Mouse (Mus musculus): ENCODE measurements around the gene Cldn13. TPM values are rescaled to one million over a fixed set of nuclear protein-coding genes. Genes with fewer than 3 reads are reported as not detected.
"Not testable (repeated sequence)": the region's sequence is repeated elsewhere in the genome, so short reads cannot be mapped to it uniquely, and the experiment has no call there.

Gene Cldn13
- polyA plus RNA-seq, 1 experiment from 2014 or later = not detected

DNA sequence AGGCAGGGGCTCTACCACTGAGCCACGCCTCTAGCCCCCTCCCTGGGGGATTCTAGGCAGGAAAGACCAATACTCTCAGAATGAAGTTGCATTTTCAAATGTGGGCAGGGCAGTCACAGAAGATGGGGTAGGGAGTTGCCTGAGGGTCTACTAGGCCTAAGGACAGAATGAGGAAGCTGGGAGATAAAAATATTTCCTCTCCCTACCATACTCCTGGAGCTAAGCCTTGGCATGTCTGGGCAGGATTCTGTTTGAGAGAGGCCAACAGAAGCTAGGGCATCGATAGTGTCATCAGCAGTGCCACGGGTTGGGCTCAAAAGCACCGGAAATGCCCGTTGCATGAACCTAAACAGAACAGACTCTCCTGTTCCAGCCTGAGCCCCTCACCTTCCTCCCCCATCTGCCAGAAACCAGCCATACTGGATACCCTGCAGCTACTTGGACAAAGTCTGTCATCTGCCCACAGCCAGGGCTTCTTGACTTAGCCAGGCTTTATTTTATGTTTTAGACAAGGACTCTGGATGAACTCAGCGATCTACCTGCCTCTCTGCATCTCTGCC is 21.4 kb upstream of the Cldn13 start:
- ChIA-PET POLR2A (no interaction called here), CTCF (interaction anchor here (2.1 to 6.4 kb wide), 2 partner anchors 26 to 29 kb away, joined by 7 to 86 read pairs; no protein-coding TSS in a partner anchor)
- no peaks in the 10 kb centered on the region for H3K27me3 ChIP-seq
- DNase-seq (ENCODE audit: low read depth, low spot score) (no peak), ATAC-seq (no peak)
- in situ Hi-C loops (cut with MboI; ENCODE audit: low pct_unique_long_range_greater_than_20kb) = no loop called here
- TF ChIP-seq CTCF (IDR thresholded peaks at IDR 0.05) = no peak

DNA sequence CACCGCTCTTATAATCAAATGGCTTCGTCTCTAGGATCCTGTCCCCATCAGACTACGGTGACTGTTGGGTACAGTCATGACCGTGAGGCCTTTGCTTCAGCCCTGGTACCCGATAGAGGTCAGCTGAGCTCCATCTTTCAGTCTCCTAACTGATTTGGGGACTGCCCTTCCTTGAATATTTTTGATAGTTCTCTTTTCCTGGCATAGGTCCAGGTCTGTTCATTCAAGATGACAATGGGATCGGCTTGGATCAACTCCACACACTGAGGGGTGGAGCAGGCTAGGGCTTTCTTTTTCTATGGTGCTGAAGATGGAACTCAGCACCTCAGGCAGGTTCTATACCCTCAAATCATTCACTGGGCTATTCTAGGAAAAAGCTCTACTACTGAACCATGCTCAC is 20.7 kb upstream of the Cldn13 start:
- H3K27me3 ChIP-seq = no peaks in the 10 kb centered on the region
- in situ Hi-C loops (cut with MboI; ENCODE audit: low pct_unique_long_range_greater_than_20kb) = no loop called here
- no peak for DNase-seq (ENCODE audit: low read depth, low spot score)
- no peak for TF ChIP-seq CTCF (IDR thresholded peaks at IDR 0.05)
- no peak for ATAC-seq
- POLR2A ChIA-PET = no interaction called here
- CTCF ChIA-PET = interaction anchor here (2.7 to 6.4 kb wide), 2 partner anchors 27 to 29 kb away, joined by 10 to 86 read pairs; no protein-coding TSS in a partner anchor

- H3K27me3 ChIP-seq = no peaks in the 10 kb centered on the region
- ChIA-PET POLR2A (interaction anchor here (1.0 to 2.6 kb wide), 2 partner anchors 20 to 29 kb away, joined by 4 to 17 read pairs; no protein-coding TSS in a partner anchor), CTCF (interaction anchor here (1.1 to 6.4 kb wide), 3 partner anchors 12 to 28 kb away, joined by 6 to 86 read pairs (median 10); partner anchors contain the start of gene Cldn4)
- no peak for TF ChIP-seq CTCF (IDR thresholded peaks at IDR 0.05)
- in situ Hi-C loops (cut with MboI; ENCODE audit: low pct_unique_long_range_greater_than_20kb) = no loop called here
- no peak for ATAC-seq
- no peak for DNase-seq (ENCODE audit: low read depth, low spot score)
Observed at GRCm38 (mm10) chr5:134934666-134935065, 19.3 kb upstream of the Cldn13 start.

GRCm38 (mm10) chr5:134933686-134934085 is 18.4 kb upstream of the Cldn13 start:
- ChIA-PET POLR2A (interaction anchor here (1.0 to 2.6 kb wide), 2 partner anchors 21 to 30 kb away, joined by 4 to 17 read pairs; no protein-coding TSS in a partner anchor), CTCF (interaction anchor here (0.9 to 6.4 kb wide), 8 partner anchors 11 to 82 kb away, joined by 3 to 86 read pairs (median 4); partner anchors contain the start of gene Cldn4)
- H3K27me3 ChIP-seq; DNase-seq (ENCODE audit: low read depth, low spot score); ATAC-seq; in situ Hi-C loops (cut with MboI; ENCODE audit: low pct_unique_long_range_greater_than_20kb): not testable (repeated sequence)

DNA sequence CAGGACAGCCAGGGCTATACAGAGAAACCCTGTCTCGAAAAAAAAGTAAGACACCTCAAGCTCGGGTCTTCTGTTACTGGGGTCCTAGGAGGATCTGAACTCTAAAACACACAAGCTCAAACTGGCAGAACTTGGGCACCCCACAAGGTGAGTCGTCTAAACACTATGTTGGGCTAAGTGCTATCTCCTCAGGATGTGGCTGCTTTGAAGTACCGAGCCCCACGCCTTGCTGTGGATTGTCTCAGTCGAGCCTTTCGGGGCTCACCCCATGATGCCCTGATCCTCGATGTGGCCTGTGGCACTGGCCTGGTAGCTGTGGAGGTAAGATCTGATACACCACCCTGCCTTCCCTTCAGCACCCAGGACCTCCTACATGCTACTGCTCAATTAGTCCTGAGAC is 18.0 kb upstream of the Cldn13 start:
- in situ Hi-C loops (cut with MboI; ENCODE audit: low pct_unique_long_range_greater_than_20kb) = no loop called here
- DNase-seq (ENCODE audit: low read depth, low spot score) = no peak
- ChIA-PET CTCF (interaction anchor here (1.1 to 6.4 kb wide), 9 partner anchors 13 to 82 kb away, joined by 3 to 86 read pairs (median 5); partner anchors contain the start of gene Cldn4), POLR2A (interaction anchor here (2.6 kb wide), 1 partner anchor 30 kb away, joined by 17 read pairs; no protein-coding TSS in a partner anchor)
- H3K27me3 ChIP-seq = no peaks in the 10 kb centered on the region
- no peak for TF ChIP-seq CTCF (IDR thresholded peaks at IDR 0.05)
- ATAC-seq = no peak

DNA sequence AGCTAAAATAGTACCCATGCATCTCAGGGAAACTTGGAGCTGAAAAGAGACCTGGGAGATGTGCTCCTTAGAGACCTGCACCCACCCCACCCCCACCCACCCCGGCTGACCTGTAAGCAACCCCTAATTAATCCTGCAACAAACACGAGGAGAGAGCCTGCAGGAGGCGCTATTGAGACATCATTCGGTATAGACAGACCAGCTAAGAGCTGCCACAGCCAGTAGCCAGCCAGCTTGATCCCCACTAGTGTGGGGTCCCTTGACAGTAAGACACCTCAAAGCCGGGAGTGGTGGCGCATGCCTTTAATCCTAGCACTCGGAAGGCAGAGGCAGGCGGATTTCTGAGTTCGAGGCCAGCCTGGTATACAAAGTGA is 17.6 kb upstream of the Cldn13 start:
- POLR2A ChIA-PET = interaction anchor here (0.6 to 2.6 kb wide), 2 partner anchors 30 to 955 kb away, joined by 4 to 17 read pairs; partner anchors contain the start of gene Hspb1
- DNase-seq (ENCODE audit: low read depth, low spot score) (peak; percentile 60), ATAC-seq (peak; percentile 58)
- CTCF ChIA-PET = interaction anchor here (0.7 to 6.4 kb wide), 8 partner anchors 16 to 82 kb away, joined by 3 to 86 read pairs (median 4); no protein-coding TSS in a partner anchor
- TF ChIP-seq CTCF (IDR thresholded peaks at IDR 0.05) = no peak
- no peaks in the 10 kb centered on the region for H3K27me3 ChIP-seq
- in situ Hi-C loops (cut with MboI; ENCODE audit: low pct_unique_long_range_greater_than_20kb) = no loop called here

- in situ Hi-C loops (cut with MboI; ENCODE audit: low pct_unique_long_range_greater_than_20kb) = no loop called here
- ATAC-seq = peak; percentile 94
- DNase-seq (ENCODE audit: low read depth, low spot score) = peak; percentile 71
- no peak for TF ChIP-seq CTCF (IDR thresholded peaks at IDR 0.05)
- ChIA-PET CTCF (interaction anchor here (0.7 to 6.4 kb wide), 7 partner anchors 20 to 83 kb away, joined by 3 to 86 read pairs (median 4); no protein-coding TSS in a partner anchor), POLR2A (interaction anchor here (0.6 to 2.6 kb wide), 3 partner anchors 10 to 955 kb away, joined by 3 to 17 read pairs (median 4); partner anchors contain the start of gene Hspb1)
- H3K27me3 ChIP-seq = no peaks in the 10 kb centered on the region
Observed at GRCm38 (mm10) chr5:134932179-134932902, 17.0 kb upstream of the Cldn13 start, which contains the start of gene Mettl27. Gene Mettl27, plus strand, starts transcription at chr5:134932368.

DNA sequence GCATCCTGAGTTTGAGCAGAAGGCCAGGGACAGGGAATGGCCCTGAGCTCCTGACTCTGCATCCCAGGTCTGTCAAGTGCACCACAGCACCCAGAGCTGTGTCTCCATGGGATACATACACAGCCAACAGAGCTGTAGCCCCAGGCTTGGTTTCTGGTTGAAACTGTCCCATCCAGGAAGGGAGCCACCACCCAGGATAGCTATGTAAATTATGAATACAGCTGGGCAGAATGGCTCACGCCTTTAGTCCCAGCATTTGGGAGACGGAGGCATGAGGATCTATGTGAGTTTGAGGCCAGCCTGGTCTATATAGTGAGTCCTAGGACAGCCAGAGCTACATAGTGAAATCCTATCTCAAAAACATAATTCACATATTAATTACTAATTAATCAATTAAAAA is 14.7 kb upstream of the Cldn13 start:
- in situ Hi-C loops (cut with MboI; ENCODE audit: low pct_unique_long_range_greater_than_20kb) = no loop called here
- H3K27me3 ChIP-seq = no peaks in the 10 kb centered on the region
- DNase-seq (ENCODE audit: low read depth, low spot score) = no peak
- no peak for ATAC-seq
- no peak for TF ChIP-seq CTCF (IDR thresholded peaks at IDR 0.05)
- ChIA-PET CTCF (interaction anchor here (1.5 to 2.5 kb wide), 4 partner anchors 8 to 35 kb away, joined by 4 to 10 read pairs (median 5); partner anchors contain the start of gene Tmem270), POLR2A (interaction anchor here (1.3 kb wide), 1 partner anchor 12 kb away, joined by 4 read pairs; no protein-coding TSS in a partner anchor)

GRCm38 (mm10) chr5:134926726-134927125 is 11.4 kb upstream of the Cldn13 start:
- no peak for TF ChIP-seq CTCF (IDR thresholded peaks at IDR 0.05)
- ATAC-seq (no peak), DNase-seq (ENCODE audit: low read depth, low spot score) (no peak)
- ChIA-PET CTCF (interaction anchor here (1.7 kb wide), 1 partner anchor 39 kb away, joined by 4 read pairs; no protein-coding TSS in a partner anchor), POLR2A (interaction anchor here (0.5 kb wide), 1 partner anchor 174 kb away, joined by 3 read pairs; no protein-coding TSS in a partner anchor)
- no peaks in the 10 kb centered on the region for H3K27me3 ChIP-seq
- in situ Hi-C loops (cut with MboI; ENCODE audit: low pct_unique_long_range_greater_than_20kb) = no loop called here

DNA sequence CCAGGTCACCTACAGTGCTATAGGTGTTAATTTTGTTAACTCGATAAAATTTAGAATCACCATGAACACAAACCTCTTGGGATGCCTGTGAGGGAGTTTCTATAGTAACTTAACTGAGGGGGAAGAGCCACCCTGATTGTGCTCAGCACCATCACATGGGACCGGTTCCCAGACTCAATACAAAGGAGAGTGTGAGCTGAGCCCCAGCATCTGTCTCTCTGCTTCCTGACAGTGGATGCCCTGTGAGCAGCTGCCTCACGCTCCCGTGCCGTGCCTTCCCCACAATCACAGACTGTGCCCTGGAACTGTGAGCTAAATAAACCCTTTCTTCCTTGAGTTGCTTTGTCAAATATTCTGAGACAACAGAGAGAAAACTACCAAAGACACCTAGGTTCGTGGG is 7.8 kb upstream of the Cldn13 start:
- H3K27me3 ChIP-seq = no peaks in the 10 kb centered on the region
- CTCF ChIA-PET = interaction anchor here (1.2 to 2.8 kb wide), 2 partner anchors 15 to 42 kb away, joined by 3 to 10 read pairs; no protein-coding TSS in a partner anchor
- in situ Hi-C loops (cut with MboI; ENCODE audit: low pct_unique_long_range_greater_than_20kb) = no loop called here
- ATAC-seq (no peak), DNase-seq (ENCODE audit: low read depth, low spot score) (no peak)
- no peak for TF ChIP-seq CTCF (IDR thresholded peaks at IDR 0.05)
- POLR2A ChIA-PET = no interaction called here
